Mouse (Mus musculus): ENCODE results near the gene Olfr66. TPM values are rescaled to one million over a fixed set of nuclear protein-coding genes. Genes with fewer than 3 reads are reported as not detected.

The Olfr66 gene
- total RNA-seq, 2 experiments from 2014 or later: not detected

Other genes with a start within 250 kb of the Olfr66 start
- gene Olfr622, start 243.6 kb downstream of the Olfr66 start, total RNA-seq (2021): not detected
- gene Olfr623, start 222.6 kb downstream of the Olfr66 start, total RNA-seq (2021): not detected
- gene Olfr624, start 215.1 kb downstream of the Olfr66 start, total RNA-seq (2021): not detected
- gene Olfr625-ps1, start 203.5 kb downstream of the Olfr66 start, total RNA-seq (2021): not detected
- gene Olfr243, start 171.6 kb downstream of the Olfr66 start, total RNA-seq (2021): not detected
- gene Olfr628, start 155.9 kb downstream of the Olfr66 start, total RNA-seq (2021): not detected
- gene Olfr629, start 141.3 kb downstream of the Olfr66 start, total RNA-seq (2021): not detected
- gene Olfr630, start 128.9 kb downstream of the Olfr66 start, total RNA-seq (2021): not detected
- gene Olfr69, start 114.7 kb downstream of the Olfr66 start, total RNA-seq (2021): not detected
- gene Olfr68, start 106.6 kb downstream of the Olfr66 start, total RNA-seq (2021): not detected
- not detected for gene Olfr67, start 94.4 kb downstream of the Olfr66 start, total RNA-seq (2021)
- 1,000 to 10,000 TPM in 1 of 2 experiments, 100 to 1,000 TPM in 1; 541 to 1,864 TPM for gene Hbb-bt, start 72.3 kb downstream of the Olfr66 start, total RNA-seq (2021)
- over 10,000 TPM in 1 of 2 experiments, 1,000 to 10,000 TPM in 1; 4,494 to 12,962 TPM for gene Hbb-bs, start 58.2 kb downstream of the Olfr66 start, total RNA-seq (2021)
- gene Hbb-bh2, start 45.7 kb downstream of the Olfr66 start, total RNA-seq (2021): not detected
- not detected for gene Hbb-bh1, start 43.1 kb downstream of the Olfr66 start, total RNA-seq (2021)
- gene Hbb-y, start 33.0 kb downstream of the Olfr66 start, total RNA-seq (2021): under 1 TPM in 1 of 2 experiments, not detected in 1; 0.74 TPM
- gene Olfr64, start 8.2 kb upstream of the Olfr66 start, total RNA-seq (2021): not detected
- not detected for gene Olfr65, start 17.2 kb upstream of the Olfr66 start, total RNA-seq (2021)
- gene Olfr631, start 42.6 kb upstream of the Olfr66 start, total RNA-seq (2021): not detected
- gene Olfr632, start 48.1 kb upstream of the Olfr66 start, total RNA-seq (2021): not detected
- not detected for gene Olfr633, start 58.2 kb upstream of the Olfr66 start, total RNA-seq (2021)
- gene Olfr635, start 84.9 kb upstream of the Olfr66 start, total RNA-seq (2021): under 1 TPM in 1 of 2 experiments, not detected in 1; 0.05 TPM
- not detected for gene Olfr638, start 112.5 kb upstream of the Olfr66 start, total RNA-seq (2021)
- under 1 TPM in 1 of 2 experiments, not detected in 1; 0.05 TPM for gene Olfr639, start 131.1 kb upstream of the Olfr66 start, total RNA-seq (2021)
- not detected for gene Olfr640, start 139.3 kb upstream of the Olfr66 start, total RNA-seq (2021)
- not detected for gene Olfr641, start 149.2 kb upstream of the Olfr66 start, total RNA-seq (2021)
- gene Olfr642, start 166.4 kb upstream of the Olfr66 start, total RNA-seq (2021): not detected
- gene 4930516K23Rik, start 175.2 kb upstream of the Olfr66 start, total RNA-seq (2021): not detected
- not detected for gene Olfr644, start 185.6 kb upstream of the Olfr66 start, total RNA-seq (2021)
- not detected for gene Olfr645, start 199.2 kb upstream of the Olfr66 start, total RNA-seq (2021)
- gene Olfr646, start 218.6 kb upstream of the Olfr66 start, total RNA-seq (2021): not detected
- not detected for gene Ubqln5, start 243.6 kb upstream of the Olfr66 start, total RNA-seq (2021)